8 mouse cellular contexts compared by ENCODE assay signal in genomic region chr8:122548891-122549439, GRCm38 (mm10). TPM values are rescaled to one million over a fixed set of nuclear protein-coding genes. Genes with fewer than 3 reads are reported as not detected.
DNase-seq lines count a peak whose midpoint lies in the region; ATAC-seq and TF ChIP-seq lines count a peak whose summit lies in the region.

No protein-coding gene starts in this region.

- no peaks in the 10 kb centered on the region; the same call in 1 of the 2 replicates for H3K36me3 ChIP-seq in lung, embryonic 16.5 days (ENCODE audit: control insufficient read depth, insufficient read depth, low read length)
- H3K36me3 ChIP-seq in myocyte (ENCODE audit: control insufficient read depth, insufficient read depth): peaks cover 3% of the 10 kb centered on the region

- peak overlapping the region; percentile 81 for H3K4me2 ChIP-seq in lung, embryonic 16.5 days (ENCODE audit: low read depth, low read length)
- H3K4me2 ChIP-seq in myocyte (ENCODE audit: low read depth): peak overlapping the region; percentile 97

- DNase-seq in lung, adult 2 months: no peak
- DNase-seq in NIH3T3 (ENCODE audit: low read depth): peak; percentile 71
- no peak for DNase-seq in c-Kit-positive CD71-positive TER-119-positive erythroid progenitor cells, embryonic 14.5 days (ENCODE audit: low spot score)
- no peak for DNase-seq in layer of hippocampus, adult 2 months (ENCODE audit: low spot score in 2 of 2)
- DNase-seq in ovary, postnatal 36 days (ENCODE audit: low spot score): no peak

- H3K4me1 ChIP-seq in lung, embryonic 16.5 days (replicated peaks; ENCODE audit: control insufficient read depth, insufficient read depth, low read length): peaks cover 41% of the 10 kb centered on the region
- peaks cover 32% of the 10 kb centered on the region for H3K4me1 ChIP-seq in lung, adult 2 months (ENCODE audit: control insufficient read depth, insufficient read depth, low read length)

- peak overlapping the region; percentile 81 for H3K4me3 ChIP-seq in lung, embryonic 16.5 days (ENCODE audit: low read length)
- H3K4me3 ChIP-seq in lung, adult 2 months (replicated peaks; ENCODE audit: extremely low read depth, low read depth, low read length): no peak overlapping the region
- peak overlapping the region; percentile 86 for H3K4me3 ChIP-seq in myocyte
- H3K4me3 ChIP-seq in layer of hippocampus, adult 2 months: no peak overlapping the region

- H3K27ac ChIP-seq in lung, embryonic 16.5 days (ENCODE audit: low read length): no peak overlapping the region; the same call in 1 of the 2 replicates
- H3K27ac ChIP-seq in layer of hippocampus, adult 2 months: no peak overlapping the region

- ATAC-seq in lung, embryonic 16.5 days (ENCODE audit: low read depth): no peak
- 0 out of 2 replicates have a peak, but pooled peaks have one; percentile 15 for ATAC-seq in erythroid progenitor cell, adult 5-6 weeks (replicated peaks; ENCODE audit: low FRiP score, poor library complexity, severe bottlenecking)

- no peak overlapping the region for H3ac ChIP-seq in myocyte (ENCODE audit: control insufficient read depth, insufficient read length)

- TF ChIP-seq CTCF in lung, adult 2 months (IDR thresholded peaks at IDR 0.05; ENCODE audit: insufficient read depth, low read length): no peak
- no peak for TF ChIP-seq CTCF in layer of hippocampus, adult 2 months (conservative IDR thresholded peaks at IDR 0.05)

- TF ChIP-seq POLR2A in lung, adult 2 months (IDR thresholded peaks at IDR 0.05; ENCODE audit: borderline replicate concordance, extremely low read depth, low read depth, low read length): no peak
- TF ChIP-seq POLR2A in myocyte (IDR thresholded peaks at IDR 0.05; ENCODE audit: insufficient read length, low read depth): no peak

- H3K27me3 ChIP-seq in lung, embryonic 16.5 days (ENCODE audit: control insufficient read depth, insufficient read depth, low read depth, low read length): no peaks in the 10 kb centered on the region
- H3K27me3 ChIP-seq in myocyte (ENCODE audit: control insufficient read depth, insufficient read depth, insufficient read length): no peaks in the 10 kb centered on the region

- H3K79me2 ChIP-seq in myocyte (ENCODE audit: control insufficient read depth, insufficient read depth): peaks cover 65% of the 10 kb centered on the region

- H3K9ac ChIP-seq in lung, embryonic 16.5 days (ENCODE audit: low read length): peak overlapping the region; percentile 97; the same call in 1 of the 2 replicates

- WGBS in lung, embryonic 16.5 days: 66% methylated on average over 3 of the region's 3 CpGs
- 47% methylated on average over 3 of the region's 3 CpGs for WGBS in lung, adult 2 months

- no peaks in the 10 kb centered on the region for H3K9me3 ChIP-seq in lung, embryonic 16.5 days (ENCODE audit: control insufficient read depth, low read length)

TF ChIP-seq in myocyte, 11 proteins besides CTCF, POLR2A, EP300 and RAD21:
- no peak for TF ChIP-seq TCF3 (IDR thresholded peaks at IDR 0.05; ENCODE audit: insufficient read length, low read depth)
- TF ChIP-seq REST (IDR thresholded peaks at IDR 0.05; ENCODE audit: insufficient read depth, insufficient read length): no peak
- TF ChIP-seq USF1 (IDR thresholded peaks at IDR 0.05; ENCODE audit: low read depth): no peak
- no peak for TF ChIP-seq MAX (IDR thresholded peaks at IDR 0.05; ENCODE audit: low read depth)
- TF ChIP-seq TCF12 (IDR thresholded peaks at IDR 0.05; ENCODE audit: insufficient read depth, poor library complexity, severe bottlenecking): no peak
- TF ChIP-seq E2F4 (IDR thresholded peaks at IDR 0.05; ENCODE audit: insufficient read depth): no peak
- no peak for TF ChIP-seq SRF (IDR thresholded peaks at IDR 0.05; ENCODE audit: control insufficient read depth, insufficient read length, low read depth)
- no peak for TF ChIP-seq MYOG (IDR thresholded peaks at IDR 0.05; ENCODE audit: control insufficient read depth in 1 of 3, insufficient read depth in 1 of 3, insufficient read length in 2 of 3, low read depth in 2 of 3)
- TF ChIP-seq CEBPB (IDR thresholded peaks at IDR 0.05; ENCODE audit: insufficient read depth, poor library complexity, severe bottlenecking): no peak
- TF ChIP-seq MYOD1 (IDR thresholded peaks at IDR 0.05; ENCODE audit: control insufficient read depth in 1 of 3, insufficient read length in 2 of 3, low read depth in 2 of 3): no peak
- no peak for TF ChIP-seq POLR2AphosphoS2 (IDR thresholded peaks at IDR 0.05; ENCODE audit: insufficient read length, low read depth)

RNA-seq across cellular contexts. Expression of gene Piezo1, which starts 2.2 kb away (rescaled TPM):
- polyA plus RNA-seq in lung, embryonic 16.5 days (2015; fragmentation: Nextera tagmentation; extraction: Ambion mirVana): 23.3 and 30.0 TPM in 2 replicates
- polyA plus RNA-seq in lung, adult 2 months (2012; rRNA removed): 192 and 213 TPM in 2 replicates
- total RNA-seq in erythroid progenitor cell, adult 5-6 weeks (2015; ENCODE audit: low replicate concordance): 32.1 and 43.2 TPM in 2 replicates
- 31.8 and 52.9 TPM in 2 replicates for total RNA-seq in erythroid progenitor cell, adult 5-6 weeks (2017; ENCODE audit: low replicate concordance)
- polyA plus RNA-seq in myocyte (2012; fragmentation: generic; extraction: Trizol): 156 TPM
- 1 to 10 TPM; 3.1 to 5.5 TPM for total RNA-seq in layer of hippocampus, adult 2 months (2021)

RNA-seq across cellular contexts. Expression of gene Cdt1, which starts 18.9 kb away (rescaled TPM):
- 39.1 and 41.1 TPM in 2 replicates for polyA plus RNA-seq in lung, embryonic 16.5 days (2015; fragmentation: Nextera tagmentation; extraction: Ambion mirVana)
- polyA plus RNA-seq in lung, adult 2 months (2012; rRNA removed): 11.7 and 12.2 TPM in 2 replicates
- total RNA-seq in erythroid progenitor cell, adult 5-6 weeks (2015; ENCODE audit: low replicate concordance): 55.5 and 65.8 TPM in 2 replicates
- total RNA-seq in erythroid progenitor cell, adult 5-6 weeks (2017; ENCODE audit: low replicate concordance): 33.0 and 77.8 TPM in 2 replicates
- 19.7 TPM for polyA plus RNA-seq in myocyte (2012; fragmentation: generic; extraction: Trizol)
- 1 to 10 TPM; 1.3 to 1.6 TPM for total RNA-seq in layer of hippocampus, adult 2 months (2021)

RNA-seq across cellular contexts. Expression of gene Aprt, which starts 27.7 kb away (rescaled TPM):
- polyA plus RNA-seq in lung, embryonic 16.5 days (2015; fragmentation: Nextera tagmentation; extraction: Ambion mirVana): 279 and 290 TPM in 2 replicates
- polyA plus RNA-seq in lung, adult 2 months (2012; rRNA removed): 108 and 109 TPM in 2 replicates
- 39.4 and 53.7 TPM in 2 replicates for total RNA-seq in erythroid progenitor cell, adult 5-6 weeks (2015; ENCODE audit: low replicate concordance)
- 12.3 and 15.5 TPM in 2 replicates for total RNA-seq in erythroid progenitor cell, adult 5-6 weeks (2017; ENCODE audit: low replicate concordance)
- polyA plus RNA-seq in myocyte (2012; fragmentation: generic; extraction: Trizol): 261 TPM
- 10 to 100 TPM; 60.7 to 62.3 TPM for total RNA-seq in layer of hippocampus, adult 2 months (2021)

Comparison
In these comparisons a context has a peak if more than half of its experiments do, and no peak if none do; other contexts are left out.
1. H3K4me3 ChIP-seq: peak in lung, embryonic 16.5 days (single experiment) and myocyte (single experiment); none in lung, adult 2 months (single experiment) and layer of hippocampus, adult 2 months (single experiment).